Mouse (Mus musculus) spleen, adult 2 months (tissue): ENCODE data around the gene Ctsc.

Experiments
- CTCF ChIP-seq: fragments of 200-500 bp; IDR thresholded peaks from 2 replicates; pipeline ENCODE4 v1.5.1; 2011; ENCODE audit warnings: mild to moderate bottlenecking, inconsistent platforms; ENCODE audit not compliant: insufficient read depth, insufficient read length, insufficient replicate concordance; ENCODE audit errors: extremely low read depth
- POLR2A ChIP-seq: fragments of 200-500 bp; IDR thresholded peaks from 2 replicates; pipeline ENCODE4 v1.6.1; 2011; ENCODE audit warnings: low read depth, low read length, inconsistent platforms

GRCm38 (mm10) chr7:88277858-88278627, at the start of gene Ctsc:
- TF ChIP-seq CTCF = no peak
- peak; percentile 93 for TF ChIP-seq POLR2A
